Mouse (Mus musculus): ENCODE results near the gene Gm15107. TPM values are rescaled to one million over a fixed set of nuclear protein-coding genes. Genes with fewer than 3 reads are reported as not detected.
"Not testable (repeated sequence)": the region's sequence is repeated elsewhere in the genome, so short reads cannot be mapped to it uniquely, and the experiment has no call there.

The Gm15107 gene
- polyA plus RNA-seq (2011; ENCODE audit: insufficient read depth, insufficient read length, low replicate concordance, missing spikeins): not detected in 2 replicates

DNA sequence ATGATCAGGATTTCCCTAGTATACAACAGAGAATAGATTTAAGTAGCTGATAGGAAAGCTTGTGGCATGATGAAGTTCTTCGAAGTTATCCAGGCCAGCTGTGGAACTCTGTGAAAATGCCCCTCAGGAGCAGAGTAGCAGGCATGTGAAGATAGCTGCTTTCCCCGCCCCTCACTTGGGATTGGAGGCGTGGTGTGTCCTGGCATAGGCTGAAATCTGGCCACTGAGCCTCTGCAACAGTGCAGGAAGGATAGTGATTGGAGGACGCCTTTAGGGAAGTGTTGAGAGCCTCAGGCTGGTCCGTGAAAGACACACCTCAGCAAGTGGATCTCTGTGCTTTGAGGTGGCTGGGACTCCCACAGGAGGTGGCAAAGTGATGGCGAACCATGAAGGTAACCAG, at the start of gene Gm15107:
Gene Gm15107, plus strand, starts transcription at position 301 of the 400 bp plus-strand sequence.
- H3K4me1 ChIP-seq (ENCODE audit: control insufficient read depth, insufficient read depth, low read length); H3K4me3 ChIP-seq (replicated peaks; ENCODE audit: control insufficient read depth, low read depth, low read length); H3K27ac ChIP-seq (ENCODE audit: control insufficient read depth, insufficient read depth, low read depth, low read length, poor library complexity): not testable (repeated sequence)
- 79% methylated on average over 2 of the region's 6 CpGs for WGBS

Other genes starting within 250 kb of the Gm15107 start
- not detected in 2 replicates for gene Gm15080, start 187.7 kb upstream of the Gm15107 start, polyA plus RNA-seq (2011; ENCODE audit: insufficient read depth, insufficient read length, low replicate concordance, missing spikeins)